Mouse (Mus musculus) Patski (cell line): ENCODE results near the gene Fbxo41. TPM values are rescaled to one million over a fixed set of nuclear protein-coding genes. Genes with fewer than 3 reads are reported as not detected.
"Not testable (repeated sequence)": the region's sequence is repeated elsewhere in the genome, so short reads cannot be mapped to it uniquely, and the experiment has no call there.

ENCODE experiments used
- ATAC-seq: fragments of 100-300 bp; one replicate; pipeline ENCODE4 v1.8.0; 2021
- CTCF ChIA-PET: fragments of 350-600 bp; sonication (Branson Sonifier 250); formaldehyde crosslinking; loops from one replicate; lab custom pipeline; 2022; ENCODE audit warnings: inconsistent platforms; lab: Charles Lee
- POLR2A ChIA-PET: fragments of 350-600 bp; sonication (Branson Sonifier 250); formaldehyde crosslinking; loops from one replicate; lab custom pipeline; 2022; ENCODE audit warnings: antibody characterized with exemption, inconsistent platforms; lab: Charles Lee
- DNase-seq: peaks from one replicate; pipeline ENCODE4 v3.0.0-alpha.2; 2011; ENCODE audit warnings: low read depth, low spot score
- H3K27me3 ChIP-seq: fragments of 371-371 bp; one replicate; pipeline ENCODE4 v1.5.1; 2021
- CTCF ChIP-seq: fragments of 100-300 bp; IDR thresholded peaks from one replicate; pipeline ENCODE4 v1.5.1; 2021
- in situ Hi-C: fragments of 300-500 bp; cut with MboI; formaldehyde crosslinking; loops from 3 replicates; pipeline ENCODE4 v1.11.1; 2018; ENCODE audit warnings: low pct_unique_long_range_greater_than_20kb, mixed read lengths
- polyA plus RNA-seq: library from polyadenylated mRNA; unstranded; gene quantifications from one replicate; pipeline ENCODE4 v1.2.3, GENCODE M21; 2021

Fbxo41 gene
- polyA plus RNA-seq, 1 experiment from 2014 or later: 0.06 TPM

DNA sequence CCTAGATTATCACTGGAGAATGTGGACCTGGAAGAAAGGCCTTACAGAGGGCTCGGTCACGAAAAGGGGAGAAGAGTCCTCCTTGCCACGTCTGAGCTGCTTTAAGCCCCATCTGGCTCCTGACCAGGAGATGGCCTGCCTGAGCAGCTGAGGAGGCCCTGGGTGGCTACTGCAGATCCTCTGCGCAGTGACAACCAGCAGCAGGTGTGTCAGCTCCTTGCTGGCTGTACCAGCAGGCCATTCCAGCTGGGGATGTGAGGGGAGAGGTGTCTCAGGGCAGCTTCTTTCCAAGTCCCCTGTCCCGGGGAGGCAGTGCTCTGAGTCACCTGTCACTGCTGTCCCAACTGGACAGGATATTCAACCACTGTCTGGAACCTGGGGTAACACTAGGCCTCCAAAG, 30.3 kb downstream of the Fbxo41 start:
- no peak for TF ChIP-seq CTCF
- no peak for DNase-seq
- ChIA-PET POLR2A (interaction anchor here (1.3 kb wide), 1 partner anchor 15 kb away, joined by 3 read pairs; no protein-coding TSS in a partner anchor), CTCF (no interaction called here)
- ATAC-seq: no peak
- no peaks in the 10 kb centered on the region for H3K27me3 ChIP-seq
- in situ Hi-C loops: no loop called here

DNA sequence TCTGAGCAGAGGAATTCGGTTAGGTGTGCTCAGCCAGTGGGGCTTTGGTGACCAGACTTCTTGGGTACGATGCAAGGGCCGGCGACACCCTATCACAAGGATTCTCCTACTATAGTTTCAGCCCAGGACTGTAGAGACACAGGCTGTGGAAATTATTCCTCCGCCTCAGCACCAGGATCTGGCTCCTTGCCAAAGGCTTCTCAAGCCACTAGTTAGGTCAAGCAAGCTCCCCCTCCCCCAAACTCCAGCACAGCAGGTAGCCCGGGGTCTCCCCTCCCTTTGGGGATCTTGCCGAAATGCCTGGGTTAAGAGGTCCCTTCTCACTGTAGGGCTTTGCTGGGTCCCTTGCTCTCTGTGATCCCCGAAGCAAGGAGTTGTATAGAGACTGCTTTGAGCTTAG, 30.8 kb downstream of the Fbxo41 start:
- POLR2A ChIA-PET: interaction anchor here (1.3 kb wide), 1 partner anchor 16 kb away, joined by 3 read pairs; no protein-coding TSS in a partner anchor
- no peaks in the 10 kb centered on the region for H3K27me3 ChIP-seq
- TF ChIP-seq CTCF: no peak
- no peak for ATAC-seq
- DNase-seq: no peak
- CTCF ChIA-PET: no interaction called here
- in situ Hi-C loops: no loop called here

DNA sequence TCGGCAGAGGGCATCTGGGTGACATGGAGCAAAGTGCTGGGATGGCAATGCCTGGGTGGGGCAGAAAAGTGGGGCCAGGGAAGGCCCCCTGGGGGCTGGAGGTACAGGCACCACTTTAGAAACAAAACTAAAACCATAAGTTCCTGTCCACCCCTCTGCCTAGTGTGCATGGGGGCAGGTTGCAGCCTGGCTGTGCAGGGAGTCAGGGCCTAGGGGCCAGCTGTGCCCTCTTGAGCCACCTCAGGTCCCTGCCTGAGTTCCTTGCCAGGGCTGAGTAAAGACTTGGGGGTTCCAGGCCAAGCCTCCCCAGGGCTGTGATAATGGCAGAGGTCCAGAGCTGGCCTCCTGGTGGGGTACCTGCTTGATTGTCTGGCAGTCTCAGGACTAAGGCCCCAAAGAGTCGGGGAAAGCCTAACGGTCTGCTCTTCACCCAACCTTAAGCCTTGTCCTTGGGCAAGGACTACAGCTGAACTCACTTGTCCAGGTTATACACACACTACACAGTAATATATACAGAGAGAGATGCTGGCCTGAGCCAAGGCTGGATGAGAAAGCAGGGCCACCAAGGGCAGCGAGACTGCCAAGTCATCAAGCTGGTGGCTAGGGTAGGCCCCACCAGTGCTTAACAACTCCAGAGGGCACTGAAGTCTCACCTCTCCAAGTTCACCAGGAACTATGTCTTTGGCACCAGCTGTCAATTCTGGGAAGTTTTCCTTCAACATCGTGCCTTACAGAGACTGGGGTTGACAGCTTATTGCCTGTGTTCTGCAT, 32.9 kb downstream of the Fbxo41 start:
- H3K27me3 ChIP-seq: no peaks in the 10 kb centered on the region
- in situ Hi-C loops: no loop called here
- ATAC-seq (no peak), DNase-seq (no peak)
- ChIA-PET POLR2A (interaction anchor here (0.8 to 3.1 kb wide), 2 partner anchors 18 kb away, joined by 3 to 13 read pairs; partner anchors contain the start of genes Cct7 and Pradc1), CTCF (interaction anchor here (0.8 to 1.3 kb wide), 2 partner anchors 7 to 10 kb away, joined by 3 read pairs; no protein-coding TSS in a partner anchor)
- TF ChIP-seq CTCF: no peak

DNA sequence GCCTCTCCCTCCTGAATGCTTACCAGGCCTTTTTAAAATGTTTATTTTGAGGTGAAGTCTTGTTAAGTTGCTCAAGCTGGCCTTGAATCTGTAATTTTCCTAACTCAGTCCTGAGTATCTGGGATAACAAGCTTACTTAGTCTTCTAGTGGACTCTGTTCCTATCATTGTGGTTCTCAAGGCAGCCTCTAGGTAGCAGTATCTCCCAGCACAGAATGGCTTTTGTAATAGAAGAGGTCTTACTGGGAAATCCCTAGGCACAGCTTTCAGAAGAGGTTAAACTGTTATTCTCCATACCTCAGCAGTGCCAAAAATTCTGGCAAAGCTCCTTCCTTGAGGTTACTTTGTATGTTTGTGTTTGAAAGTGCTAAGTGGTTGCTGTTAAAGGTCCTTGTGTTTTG, 37.4 kb downstream of the Fbxo41 start:
- CTCF ChIA-PET: interaction anchor here (0.8 to 1.6 kb wide), 7 partner anchors 9 to 450 kb away, joined by 3 to 6 read pairs (median 4); partner anchors contain the start of genes Nat8f1 and Pradc1
- DNase-seq: no peak
- H3K27me3 ChIP-seq: no peaks in the 10 kb centered on the region
- in situ Hi-C loops: no loop called here
- ATAC-seq: no peak
- no peak for TF ChIP-seq CTCF
- POLR2A ChIA-PET: no interaction called here

DNA sequence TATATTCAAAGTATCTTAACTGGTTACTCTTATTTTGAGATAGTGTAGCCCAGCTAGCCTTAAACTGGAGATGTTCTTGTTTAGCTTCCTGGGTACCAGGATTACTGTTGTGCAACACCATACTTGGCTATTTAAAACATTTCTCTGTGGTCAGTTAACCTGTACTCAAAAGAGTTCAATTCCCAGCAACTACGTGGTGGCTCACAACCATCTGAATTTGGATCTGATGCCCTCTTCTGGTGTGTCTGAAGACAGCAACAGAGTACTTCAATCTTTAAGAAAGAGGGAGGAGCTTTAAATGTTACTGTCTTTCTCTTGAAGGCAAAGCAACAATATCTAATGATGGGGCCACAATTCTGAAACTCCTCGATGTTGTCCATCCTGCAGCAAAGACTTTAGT, 43.2 kb downstream of the Fbxo41 start:
- no peak for TF ChIP-seq CTCF
- ChIA-PET POLR2A (interaction anchor here (0.8 kb wide), 1 partner anchor 9 kb away, joined by 3 read pairs; no protein-coding TSS in a partner anchor), CTCF (interaction anchor here (0.9 to 1.0 kb wide), 2 partner anchors 10 to 11 kb away, joined by 3 read pairs; no protein-coding TSS in a partner anchor)
- in situ Hi-C loops: no loop called here
- no peak for DNase-seq
- ATAC-seq: no peak
- no peaks in the 10 kb centered on the region for H3K27me3 ChIP-seq

DNA sequence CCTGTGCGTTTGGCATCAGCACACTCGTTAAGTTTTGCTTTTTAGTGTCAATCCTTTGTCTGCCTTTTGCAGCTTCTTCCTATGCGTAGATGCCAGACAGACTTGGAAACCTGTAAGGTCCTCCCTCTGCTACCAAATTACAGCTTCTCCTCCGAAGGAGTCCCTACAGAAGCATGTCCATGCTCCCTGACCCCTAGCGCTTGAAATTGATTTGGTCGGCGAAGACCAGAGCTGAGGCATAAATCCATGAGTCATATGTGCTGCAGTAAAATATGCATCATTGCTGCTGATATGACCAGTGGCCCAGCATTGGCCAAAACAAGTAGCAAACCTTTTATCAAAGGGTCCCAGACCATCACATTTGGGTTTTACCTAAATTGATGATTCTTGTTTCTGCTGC, 50.0 kb downstream of the Fbxo41 start:
- no peak for ATAC-seq
- no peak for TF ChIP-seq CTCF
- no peaks in the 10 kb centered on the region for H3K27me3 ChIP-seq
- no peak for DNase-seq
- in situ Hi-C loops: no loop called here
- CTCF ChIA-PET: interaction anchor here (1.1 to 1.5 kb wide), 2 partner anchors 10 to 14 kb away, joined by 3 to 6 read pairs; no protein-coding TSS in a partner anchor
- POLR2A ChIA-PET: interaction anchor here (3.0 kb wide), 1 partner anchor 15 kb away, joined by 13 read pairs; no protein-coding TSS in a partner anchor

DNA sequence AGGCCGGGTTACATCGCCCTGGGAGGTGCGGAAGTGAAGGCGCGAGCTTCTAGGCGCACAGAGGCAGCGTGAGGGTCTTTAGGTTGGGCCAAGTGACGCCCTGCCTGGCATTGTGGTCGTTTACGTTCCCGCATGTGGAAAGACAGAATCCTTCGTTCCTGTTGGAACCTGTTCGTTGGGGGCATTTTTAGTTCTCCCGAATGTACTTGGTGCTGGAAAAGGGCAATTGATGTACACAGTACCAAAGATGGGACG, 50.5 kb downstream of the Fbxo41 start:
- POLR2A ChIA-PET: interaction anchor here (3.0 kb wide), 1 partner anchor 16 kb away, joined by 13 read pairs; no protein-coding TSS in a partner anchor
- DNase-seq (no peak), ATAC-seq (no peak)
- CTCF ChIA-PET: interaction anchor here (0.8 to 2.4 kb wide), 6 partner anchors 10 to 58 kb away, joined by 3 to 10 read pairs (median 4); no protein-coding TSS in a partner anchor
- no peak for TF ChIP-seq CTCF
- in situ Hi-C loops: no loop called here
- no peaks in the 10 kb centered on the region for H3K27me3 ChIP-seq

DNA sequence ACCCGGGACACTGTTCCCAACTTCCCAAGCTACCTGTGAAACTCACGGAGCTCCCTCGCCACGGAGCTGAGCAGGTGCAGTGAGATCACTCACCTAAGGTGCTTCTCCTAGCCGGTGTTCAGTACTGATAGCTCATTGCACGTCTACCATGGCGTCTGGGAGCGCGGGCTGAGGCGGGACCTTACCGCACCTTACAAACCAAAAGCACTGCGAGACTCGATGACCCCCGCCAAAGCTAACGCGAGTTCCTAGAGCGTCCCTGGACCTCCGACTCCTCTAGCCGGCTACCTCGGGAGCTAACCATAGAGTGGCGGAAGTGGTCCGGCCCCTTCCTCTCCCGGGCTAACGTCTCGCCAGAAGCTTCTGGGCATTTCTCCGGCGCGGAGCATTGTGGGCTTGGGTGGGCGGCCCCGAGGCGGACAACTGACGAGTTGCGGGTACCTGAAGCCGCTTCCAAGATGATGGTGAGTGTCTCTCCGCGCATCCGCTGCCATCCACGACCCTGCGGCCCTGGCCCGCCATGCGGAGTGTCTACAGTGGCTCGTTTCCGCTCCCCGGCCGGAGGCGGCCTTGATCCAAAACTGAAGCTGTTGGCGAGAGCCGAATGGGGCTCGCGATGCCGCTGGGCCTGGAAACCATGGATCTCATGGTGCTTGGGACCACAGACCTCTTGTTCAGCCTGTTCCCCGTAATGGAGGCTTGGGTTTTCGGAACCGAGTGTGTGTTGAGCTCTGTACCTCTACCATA, 51.0 kb downstream of the Fbxo41 start, which contains the start of gene Pradc1:
Gene Pradc1, minus strand, starts transcription at position 307 of the 747 bp plus-strand sequence.
- POLR2A ChIA-PET: interaction anchor here (0.7 to 3.0 kb wide), 4 partner anchors 9 to 24 kb away, joined by 3 to 13 read pairs (median 4); no protein-coding TSS in a partner anchor
- in situ Hi-C loops: no loop called here
- H3K27me3 ChIP-seq: no peaks in the 10 kb centered on the region
- ATAC-seq (peak; percentile 55), DNase-seq (peak; percentile 90)
- CTCF ChIA-PET: interaction anchor here (0.8 to 2.4 kb wide), 6 partner anchors 13 to 59 kb away, joined by 3 to 10 read pairs (median 4); no protein-coding TSS in a partner anchor
- TF ChIP-seq CTCF: no peak

DNA sequence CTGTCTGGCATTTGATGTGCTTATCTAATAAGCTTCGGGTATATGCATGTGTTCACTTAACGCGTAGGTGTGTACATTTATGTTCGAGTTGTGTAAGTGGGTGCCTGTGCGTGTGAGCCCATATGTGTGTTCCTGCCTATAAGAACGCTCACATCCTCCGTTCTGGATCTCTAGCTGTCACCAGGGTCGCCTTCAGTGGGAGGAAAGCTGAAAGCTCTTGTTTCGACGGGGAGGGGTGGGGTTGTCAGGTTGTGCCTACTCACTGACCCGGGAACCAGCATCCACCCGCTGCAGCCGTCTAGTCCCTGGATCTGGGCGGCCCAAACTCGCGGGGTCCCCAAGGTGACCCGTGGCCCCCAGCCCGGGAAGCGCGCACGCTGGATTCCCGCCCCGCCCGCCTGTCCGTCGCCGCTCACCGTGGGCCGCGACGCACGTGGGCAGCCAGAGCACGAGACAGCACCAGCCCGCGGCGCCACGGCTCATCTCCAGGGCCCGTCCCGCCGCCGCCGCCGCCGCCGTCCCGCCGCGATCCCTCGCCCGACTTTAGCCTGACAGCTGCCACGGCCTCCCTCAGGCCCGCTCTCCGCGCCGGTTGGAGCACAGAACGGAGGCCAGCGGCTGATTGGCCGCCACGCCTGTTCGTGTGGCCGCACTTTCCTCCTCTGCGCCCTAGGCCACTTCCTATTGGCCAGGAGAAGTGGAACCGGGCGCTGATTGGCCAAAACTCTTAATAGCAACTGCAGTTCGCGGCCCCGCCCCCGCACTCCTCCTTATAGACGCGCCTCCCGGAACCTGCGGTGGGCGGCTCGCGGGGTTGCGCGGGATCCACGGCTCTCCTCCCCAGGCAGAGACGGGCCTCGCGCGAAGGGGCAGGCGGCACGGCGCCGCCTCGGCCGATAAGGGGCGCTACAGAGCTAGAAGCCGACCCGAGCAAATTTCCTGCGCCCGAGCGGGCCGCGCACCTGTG, 51.8 kb downstream of the Fbxo41 start, which contains the start of gene Cct7:
Gene Cct7, plus strand, starts transcription at position 818 of the 967 bp plus-strand sequence.
- H3K27me3 ChIP-seq: no peaks in the 10 kb centered on the region
- ChIA-PET POLR2A (interaction anchor here (0.7 to 3.0 kb wide), 4 partner anchors 9 to 24 kb away, joined by 3 to 13 read pairs (median 4); no protein-coding TSS in a partner anchor), CTCF (interaction anchor here (0.8 to 2.4 kb wide), 5 partner anchors 14 to 60 kb away, joined by 3 to 10 read pairs (median 4); no protein-coding TSS in a partner anchor)
- in situ Hi-C loops: no loop called here
- DNase-seq: peak; percentile 94
- no peak for TF ChIP-seq CTCF
- ATAC-seq: peak; percentile 98

DNA sequence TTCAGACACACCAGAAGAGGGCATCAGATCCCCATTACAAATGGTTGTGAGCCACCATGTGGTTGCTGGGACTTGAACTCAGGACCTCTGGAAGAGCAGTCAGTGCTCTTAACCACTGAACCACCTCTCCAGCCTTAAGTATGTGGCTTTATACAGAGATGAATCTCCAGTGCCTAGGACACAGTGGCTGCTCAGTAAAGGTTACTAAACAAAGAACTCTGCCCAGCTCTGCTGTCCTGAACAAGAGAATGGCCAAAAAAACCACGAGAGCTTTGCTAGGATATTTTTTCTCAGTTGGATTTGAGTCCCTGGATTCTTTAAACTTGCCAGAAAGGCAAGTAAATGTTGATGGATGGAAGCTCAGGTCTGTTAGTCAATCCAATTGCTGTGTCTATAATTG, 52.7 kb downstream of the Fbxo41 start:
- ATAC-seq, in situ Hi-C loops, DNase-seq: not testable (repeated sequence)

More for the DNA sequence above, 52.7 kb downstream of the Fbxo41 start:
- ChIA-PET POLR2A (interaction anchor here (1.7 to 3.0 kb wide), 2 partner anchors 8 to 18 kb away, joined by 4 to 13 read pairs; no protein-coding TSS in a partner anchor), CTCF (interaction anchor here (1.2 to 2.4 kb wide), 3 partner anchors 11 to 60 kb away, joined by 3 to 10 read pairs (median 3); no protein-coding TSS in a partner anchor)
- not testable (repeated sequence) for H3K27me3 ChIP-seq
